Mouse (Mus musculus) limb, embryonic 11.5 days (tissue): ENCODE results near the gene Nbeal1. TPM values are rescaled to one million over a fixed set of nuclear protein-coding genes. Genes with fewer than 3 reads are reported as not detected.

ENCODE experiments used
- ATAC-seq: fragments of 200-750 bp; cut with Nextera tagmentation; 2 replicates; pipeline ENCODE4 v1.8.0; 2017; ENCODE audit warnings: low read depth; ENCODE audit not compliant: insufficient number of reproducible peaks, low FRiP score, low TSS enrichment
- DNase-seq: peaks from one replicate; pipeline ENCODE4 v3.0.0-alpha.2; 2015; ENCODE audit warnings: low spot score
- H3K27ac ChIP-seq: fragments of 300-500 bp; sonication (generic); replicated peaks from 2 replicates; pipeline ENCODE4 v1.5.1; 2014; ENCODE audit warnings: low read depth, mild to moderate bottlenecking, low read length
- H3K27me3 ChIP-seq: fragments of 300-500 bp; sonication (generic); 2 replicates; pipeline ENCODE4 v1.6.1; 2014; ENCODE audit warnings: mild to moderate bottlenecking, low read length, mixed read lengths; ENCODE audit not compliant: control insufficient read depth, insufficient read depth
- H3K36me3 ChIP-seq: fragments of 300-500 bp; sonication (generic); 2 replicates; pipeline ENCODE4 v1.6.1; 2014; ENCODE audit warnings: mild to moderate bottlenecking, low read length, moderate library complexity, mixed read lengths; ENCODE audit not compliant: control insufficient read depth, insufficient read depth
- H3K4me1 ChIP-seq: fragments of 300-500 bp; sonication (generic); 2 replicates; pipeline ENCODE4 v1.6.1; 2014; ENCODE audit warnings: low read length, mixed read lengths; ENCODE audit not compliant: control insufficient read depth, insufficient read depth
- H3K4me2 ChIP-seq: fragments of 300-500 bp; sonication (generic); 2 replicates; pipeline ENCODE4 v1.6.1; 2014; ENCODE audit warnings: low read depth, mild to moderate bottlenecking, moderate library complexity; ENCODE audit not compliant: severe bottlenecking
- H3K4me3 ChIP-seq: fragments of 300-500 bp; sonication (generic); 2 replicates; pipeline ENCODE4 v1.5.1; 2014; ENCODE audit warnings: low read depth, low read length
- H3K9ac ChIP-seq: fragments of 300-500 bp; sonication (generic); 2 replicates; pipeline ENCODE4 v1.6.1; 2014; ENCODE audit warnings: mild to moderate bottlenecking, low read length
- H3K9me3 ChIP-seq: fragments of 300-500 bp; sonication (generic); 2 replicates; pipeline ENCODE4 v1.6.1; 2016; ENCODE audit warnings: low read length; ENCODE audit not compliant: control insufficient read depth
- whole genome bisulfite sequencing: fragments of 180-500 bp; shearing (Covaris S2); extraction: QIAGEN DNeasy Blood & Tissue Kit; methylation state at CpG from one replicate; pipeline ENCODE4 v1.1.7; 2014; 5-methylcytosine and 5-hydroxymethylcytosine counted together
- polyA plus RNA-seq: library from polyadenylated mRNA; unstranded; fragments of >200 nt; fragmentation: Nextera tagmentation; extraction: Ambion mirVana; gene quantifications from 2 replicates; pipeline ENCODE4 v1.2.1, GENCODE M21; 2014

Gene Nbeal1
- 6.9 and 7.2 TPM in 2 replicates for polyA plus RNA-seq

- Histone ChIP-seq H3K4me2 (peak within 1 kb of the TSS; percentile 43), H3K27ac (peak within 1 kb of the TSS; percentile 89), H3K4me3 (peak within 1 kb of the TSS; percentile 64), H3K27me3 (no peaks in the 10 kb centered on the region), H3K36me3 (no peaks in the 10 kb centered on the region), H3K4me1 (0 out of 2 replicates have a peak, but pooled peaks cover 2% of the 10 kb centered on the region), H3K9me3 (no peaks in the 10 kb centered on the region), H3K9ac (peak within 1 kb of the TSS; percentile 76)
- 1% methylated on average over 66 of the region's 74 CpGs for WGBS
- ATAC-seq = peak; percentile 98
- peak; percentile 99 for DNase-seq
These were observed at the start of gene Nbeal1 for GRCm38 (mm10) chr1:60179932-60180783. Nbeal1 (plus strand) TSS chr1:60180599.

GRCm38 (mm10) chr1:60137346-60137745 is 43.1 kb upstream of the Nbeal1 start:
- WGBS = 62% methylated on average over 9 of the region's 9 CpGs
- peaks cover 3% of the 10 kb centered on the region; the same call in 1 of the 2 replicates for H3K36me3 ChIP-seq
- H3K27ac ChIP-seq = no peak overlapping the region
- DNase-seq (no peak), ATAC-seq (no peak)
- no peak overlapping the region for H3K9ac ChIP-seq
- no peak overlapping the region for H3K4me3 ChIP-seq
- no peaks in the 10 kb centered on the region for H3K4me1 ChIP-seq
- H3K27me3 ChIP-seq = no peaks in the 10 kb centered on the region
- H3K4me2 ChIP-seq = no peak overlapping the region
- H3K9me3 ChIP-seq = no peaks in the 10 kb centered on the region

- no peak overlapping the region for H3K9ac ChIP-seq
- no peaks in the 10 kb centered on the region for H3K9me3 ChIP-seq
- no peak for DNase-seq
- no peak overlapping the region for H3K4me3 ChIP-seq
- H3K27me3 ChIP-seq = no peaks in the 10 kb centered on the region
- H3K4me2 ChIP-seq = no peak overlapping the region
- no peak for ATAC-seq
- no peaks in the 10 kb centered on the region for H3K4me1 ChIP-seq
- no peak overlapping the region for H3K27ac ChIP-seq
- 68% methylated on average over 5 of the region's 5 CpGs for WGBS
- no peaks in the 10 kb centered on the region for H3K36me3 ChIP-seq
These were observed 27.7 kb upstream of the Nbeal1 start for GRCm38 (mm10) chr1:60152700-60153099.

- 80% methylated on average over 7 of the region's 7 CpGs for WGBS
- no peaks in the 10 kb centered on the region for H3K4me1 ChIP-seq
- no peak overlapping the region for H3K4me3 ChIP-seq
- no peak overlapping the region for H3K9ac ChIP-seq
- no peaks in the 10 kb centered on the region for H3K9me3 ChIP-seq
- DNase-seq (no peak), ATAC-seq (no peak)
- no peak overlapping the region for H3K27ac ChIP-seq
- H3K36me3 ChIP-seq = no peaks in the 10 kb centered on the region
- H3K27me3 ChIP-seq = no peaks in the 10 kb centered on the region
- no peak overlapping the region for H3K4me2 ChIP-seq
These were observed 23.7 kb upstream of the Nbeal1 start for GRCm38 (mm10) chr1:60156651-60157050.

GRCm38 (mm10) chr1:60158411-60158810 is 22.0 kb upstream of the Nbeal1 start:
- H3K27ac ChIP-seq = no peak overlapping the region

GRCm38 (mm10) chr1:60163676-60164075 is 16.7 kb upstream of the Nbeal1 start:
- 91% methylated on average over 3 of the region's 3 CpGs for WGBS

More at GRCm38 (mm10) chr1:60158411-60158810, 22.0 kb upstream of the Nbeal1 start:
- Histone ChIP-seq H3K27me3 (no peaks in the 10 kb centered on the region), H3K4me3 (no peak overlapping the region), H3K4me2 (no peak overlapping the region), H3K9me3 (no peaks in the 10 kb centered on the region), H3K4me1 (no peaks in the 10 kb centered on the region), H3K9ac (no peak overlapping the region), H3K36me3 (no peaks in the 10 kb centered on the region)
- no peak for ATAC-seq
- 40% methylated on average over 3 of the region's 3 CpGs for WGBS
- peak; percentile 63 for DNase-seq

GRCm38 (mm10) chr1:60169626-60170025 is 10.8 kb upstream of the Nbeal1 start:
- H3K27ac ChIP-seq = no peak overlapping the region
- no peaks in the 10 kb centered on the region for H3K9me3 ChIP-seq
- WGBS = 77% methylated on average over 2 of the region's 2 CpGs

More at GRCm38 (mm10) chr1:60163676-60164075, 16.7 kb upstream of the Nbeal1 start:
- no peak overlapping the region for H3K4me3 ChIP-seq
- DNase-seq (no peak), ATAC-seq (no peak)
- H3K27me3 ChIP-seq = no peaks in the 10 kb centered on the region
- no peaks in the 10 kb centered on the region for H3K36me3 ChIP-seq
- H3K4me2 ChIP-seq = no peak overlapping the region
- no peaks in the 10 kb centered on the region for H3K9me3 ChIP-seq
- H3K27ac ChIP-seq = no peak overlapping the region
- H3K4me1 ChIP-seq = no peaks in the 10 kb centered on the region
- H3K9ac ChIP-seq = no peak overlapping the region

GRCm38 (mm10) chr1:60170251-60170650 is 10.1 kb upstream of the Nbeal1 start:
- Histone ChIP-seq H3K4me2 (no peak overlapping the region), H3K27ac (no peak overlapping the region), H3K9me3 (no peaks in the 10 kb centered on the region), H3K9ac (no peak overlapping the region), H3K36me3 (no peaks in the 10 kb centered on the region), H3K4me3 (no peak overlapping the region), H3K27me3 (no peaks in the 10 kb centered on the region), H3K4me1 (no peaks in the 10 kb centered on the region)
- DNase-seq = no peak
- WGBS = 78% methylated on average over 2 of the region's 2 CpGs
- ATAC-seq = no peak

More at GRCm38 (mm10) chr1:60169626-60170025, 10.8 kb upstream of the Nbeal1 start:
- DNase-seq = no peak
- Histone ChIP-seq H3K4me2 (no peak overlapping the region), H3K36me3 (no peaks in the 10 kb centered on the region), H3K9ac (no peak overlapping the region), H3K4me3 (no peak overlapping the region), H3K27me3 (no peaks in the 10 kb centered on the region), H3K4me1 (no peaks in the 10 kb centered on the region)
- ATAC-seq = no peak
